Mouse (Mus musculus): ENCODE results near the gene Cpne4.

DNA sequence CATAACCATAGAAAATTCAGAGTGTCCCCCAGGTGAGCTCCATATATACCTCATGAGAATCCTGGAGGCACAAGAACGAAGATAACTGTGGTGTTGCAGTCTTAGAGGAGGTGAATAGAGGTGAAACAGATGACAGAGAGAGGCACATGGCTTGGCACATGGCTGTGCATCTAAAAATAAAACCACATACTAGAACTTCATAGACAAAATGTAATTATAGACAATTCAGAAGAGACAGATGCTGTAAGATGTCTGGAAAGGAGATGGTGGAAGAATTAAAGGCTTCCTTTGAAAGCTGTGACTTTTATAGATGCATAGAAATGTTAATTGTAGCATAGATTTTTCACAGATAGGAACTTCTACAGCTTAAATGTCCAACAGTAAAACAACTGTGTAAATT lies 451.1 kb downstream of the Cpne4 start:
- no peak for TF ChIP-seq POLR2A (IDR thresholded peaks at IDR 0.05; ENCODE audit: extremely low read depth, insufficient read depth, low read length)
- TF ChIP-seq CTCF (IDR thresholded peaks at IDR 0.05; ENCODE audit: low read depth, low read length) = no peak
